Comparison of ENCODE assay signal across 16 mouse cellular contexts in genomic region chr19:11601349-11601748, GRCm38 (mm10). TPM values are rescaled to one million over a fixed set of nuclear protein-coding genes. Genes with fewer than 3 reads are reported as not detected.
"Had no signal": no experiment of that assay in that cellular context is flagged by ENCODE, and none has a peak within 500 bp of the region (broad histone marks: within the 10 kb centered on the region; RNA-seq: fewer than 3 reads in every experiment).

No protein-coding gene starts in this region.

- DNase-seq: kidney, adult 11 months; kidney, adult 8-10 months; liver; right cerebral cortex, postnatal 4 days had no signal

- ATAC-seq: liver, embryonic 12.5 days had no signal

RNA-seq across cellular contexts. Expression of gene Ms4a2, which starts 22.2 kb away (rescaled TPM):
- polyA plus RNA-seq: limb, embryonic 10.5 days; midbrain, embryonic 10.5 days; midbrain, embryonic 14.5 days had no signal

RNA-seq across cellular contexts. Expression of gene Ms4a3, which starts 39.3 kb away (rescaled TPM):
- polyA plus RNA-seq: limb, embryonic 10.5 days; limb, embryonic 13.5 days; midbrain, embryonic 10.5 days; midbrain, embryonic 14.5 days; midbrain, postnatal 0 days had no signal

RNA-seq across cellular contexts. Expression of gene Oosp2, which starts 59.0 kb away (rescaled TPM):
- polyA plus RNA-seq: kidney, embryonic 15.5 days; limb, embryonic 10.5 days; limb, embryonic 13.5 days; lung, embryonic 15.5 days; midbrain, embryonic 10.5 days; midbrain, embryonic 14.5 days; midbrain, postnatal 0 days; neural tube, embryonic 13.5 days; stomach, embryonic 14.5 days; stomach, postnatal 0 days; thymus, postnatal 0 days had no signal
